Mouse (Mus musculus): ENCODE measurements at regions not wholly inside any gene's neighbourhood (a gene's known extent, or its start where the extent isn't known, plus 50 kb on each side); places are given as distances from the start of the nearest gene placed in this dataset.

DNA sequence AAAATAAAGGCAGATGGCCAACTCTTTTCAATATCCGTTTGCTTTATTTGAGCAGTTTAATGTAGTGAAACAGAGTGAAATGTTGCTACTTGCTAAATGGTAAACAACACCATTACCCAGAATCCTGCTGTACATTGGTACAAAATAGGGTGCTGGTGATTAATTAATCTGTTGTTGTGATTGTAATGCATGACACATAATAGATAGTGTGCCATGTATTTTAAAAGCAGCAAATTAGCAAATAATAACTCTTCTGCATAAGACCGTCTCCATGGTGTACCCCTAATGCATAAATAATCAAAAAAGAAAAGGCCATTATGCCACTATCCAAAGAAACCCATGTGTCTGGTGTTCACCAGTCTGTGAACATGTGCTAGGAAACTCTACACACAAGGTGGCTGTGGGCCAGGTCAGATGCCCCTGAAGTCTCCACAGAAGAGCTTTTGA, 457.6 kb upstream of the Fam92a start:
- no peak overlapping the region for H3K4me3 ChIP-seq (ENCODE audit: low read depth, low read length)
- H3K27ac ChIP-seq (ENCODE audit: insufficient read depth, low read length) = no peak overlapping the region
- no peaks in the 10 kb centered on the region for H3K9me3 ChIP-seq (replicated peaks; ENCODE audit: control insufficient read depth, insufficient read depth, low read length, poor library complexity, severe bottlenecking)
- no peaks in the 10 kb centered on the region for H3K36me3 ChIP-seq (ENCODE audit: control insufficient read depth, insufficient read depth, low read length, poor library complexity, severe bottlenecking)
- TF ChIP-seq POLR2A (IDR thresholded peaks at IDR 0.05; ENCODE audit: insufficient read depth, low read length) (no peak), EP300 (IDR thresholded peaks at IDR 0.05; ENCODE audit: insufficient read depth, low read depth, low read length) (no peak)
- no peaks in the 10 kb centered on the region for H3K4me1 ChIP-seq (ENCODE audit: control insufficient read depth, insufficient read depth, low read length)
- no peaks in the 10 kb centered on the region for H3K27me3 ChIP-seq (ENCODE audit: control insufficient read depth, insufficient read depth, low read length, poor library complexity, severe bottlenecking)
- H3K9ac ChIP-seq (ENCODE audit: low read depth, poor library complexity, severe bottlenecking) = no peak overlapping the region

DNA sequence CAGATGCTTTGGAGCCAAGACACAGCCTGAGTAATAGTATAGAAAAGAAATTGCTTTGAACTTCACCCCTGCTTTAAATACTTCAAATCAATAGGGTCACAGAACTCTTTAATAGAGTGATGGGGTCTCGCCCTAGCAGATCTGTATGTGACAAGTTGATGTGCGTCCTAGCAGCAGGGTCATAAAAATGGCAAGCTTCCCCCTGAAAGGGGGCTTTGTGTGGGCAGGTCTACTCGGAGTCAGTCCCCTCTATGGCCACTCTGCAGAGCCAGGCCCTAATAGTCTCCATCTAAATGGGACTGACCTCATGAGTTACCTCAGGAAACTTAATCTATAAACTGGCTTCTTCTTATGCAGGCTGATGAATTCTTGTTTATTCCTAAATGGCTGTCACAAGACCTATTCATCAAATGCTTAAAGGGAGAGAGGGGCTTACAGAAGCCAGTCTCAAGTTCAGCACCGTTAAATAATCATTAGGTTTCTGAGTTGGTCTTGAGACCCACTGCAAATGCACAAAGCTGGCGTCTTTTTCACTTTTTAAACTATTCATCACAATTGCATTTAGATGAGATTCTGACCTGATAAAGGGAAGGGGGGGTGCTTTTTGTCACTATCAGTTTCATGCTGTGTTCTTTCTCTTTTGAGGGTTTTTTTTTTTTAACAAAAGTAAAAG, 457.0 kb upstream of the Fam92a start:
- H3K9ac ChIP-seq (ENCODE audit: low read depth, poor library complexity, severe bottlenecking) = no peak overlapping the region
- TF ChIP-seq CTCF (IDR thresholded peaks at IDR 0.05; ENCODE audit: low read depth, low read length) (no peak), EP300 (IDR thresholded peaks at IDR 0.05; ENCODE audit: insufficient read depth, low read depth, low read length) (no peak), POLR2A (IDR thresholded peaks at IDR 0.05; ENCODE audit: insufficient read depth, low read length) (no peak)
- no peaks in the 10 kb centered on the region for H3K36me3 ChIP-seq (ENCODE audit: control insufficient read depth, insufficient read depth, low read length, poor library complexity, severe bottlenecking)
- no peaks in the 10 kb centered on the region for H3K4me1 ChIP-seq (ENCODE audit: control insufficient read depth, insufficient read depth, low read length)
- no peaks in the 10 kb centered on the region for H3K27me3 ChIP-seq (ENCODE audit: control insufficient read depth, insufficient read depth, low read length, poor library complexity, severe bottlenecking)
- H3K4me3 ChIP-seq (ENCODE audit: low read depth, low read length) = no peak overlapping the region
- H3K27ac ChIP-seq (ENCODE audit: insufficient read depth, low read length) = no peak overlapping the region
- no peaks in the 10 kb centered on the region for H3K9me3 ChIP-seq (replicated peaks; ENCODE audit: control insufficient read depth, insufficient read depth, low read length, poor library complexity, severe bottlenecking)

DNA sequence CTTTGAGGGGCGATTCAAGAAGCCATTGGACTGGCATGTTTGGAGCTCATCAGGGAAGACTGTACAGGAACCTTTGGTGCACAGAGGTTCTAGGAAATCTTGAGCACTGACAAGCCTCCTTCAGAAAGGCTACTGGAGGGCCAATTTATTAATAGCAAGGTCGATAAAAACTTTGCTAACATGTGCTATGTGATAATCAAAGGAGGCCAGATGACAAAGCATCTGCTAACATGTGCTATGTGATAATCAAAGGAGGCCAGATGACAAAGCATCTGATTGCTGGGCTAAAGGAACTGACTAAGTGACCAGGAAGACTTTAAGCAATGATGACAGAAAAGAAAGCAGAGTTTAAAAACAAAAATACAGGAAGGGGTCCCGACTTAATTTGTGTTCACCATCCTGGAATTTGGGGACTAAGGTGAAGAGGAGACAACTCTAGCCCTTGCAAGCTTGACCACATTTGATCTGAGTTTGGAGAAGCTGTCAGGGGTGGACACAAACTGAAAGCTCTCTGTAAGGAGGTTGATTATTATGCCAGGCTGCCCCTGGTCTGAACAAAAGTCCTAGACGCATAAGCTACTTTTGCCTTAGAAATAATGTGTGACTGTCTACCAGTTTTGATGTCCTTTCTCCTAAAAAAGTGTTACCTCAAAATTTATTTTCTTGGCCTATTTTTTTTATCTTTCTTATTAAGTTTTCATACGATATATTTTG, 455.5 kb upstream of the Fam92a start:
- no peak overlapping the region for H3K9ac ChIP-seq (ENCODE audit: low read depth, poor library complexity, severe bottlenecking)
- no peaks in the 10 kb centered on the region for H3K36me3 ChIP-seq (ENCODE audit: control insufficient read depth, insufficient read depth, low read length, poor library complexity, severe bottlenecking)
- H3K9me3 ChIP-seq (replicated peaks; ENCODE audit: control insufficient read depth, insufficient read depth, low read length, poor library complexity, severe bottlenecking) = no peaks in the 10 kb centered on the region
- no peak overlapping the region for H3K27ac ChIP-seq (ENCODE audit: insufficient read depth, low read length)
- H3K4me3 ChIP-seq (ENCODE audit: low read depth, low read length) = no peak overlapping the region
- no peaks in the 10 kb centered on the region for H3K27me3 ChIP-seq (ENCODE audit: control insufficient read depth, insufficient read depth, low read length, poor library complexity, severe bottlenecking)
- TF ChIP-seq CTCF (IDR thresholded peaks at IDR 0.05; ENCODE audit: low read depth, low read length) (no peak), EP300 (IDR thresholded peaks at IDR 0.05; ENCODE audit: insufficient read depth, low read depth, low read length) (no peak), POLR2A (IDR thresholded peaks at IDR 0.05; ENCODE audit: insufficient read depth, low read length) (no peak)
- H3K4me1 ChIP-seq (ENCODE audit: control insufficient read depth, insufficient read depth, low read length) = no peaks in the 10 kb centered on the region

DNA sequence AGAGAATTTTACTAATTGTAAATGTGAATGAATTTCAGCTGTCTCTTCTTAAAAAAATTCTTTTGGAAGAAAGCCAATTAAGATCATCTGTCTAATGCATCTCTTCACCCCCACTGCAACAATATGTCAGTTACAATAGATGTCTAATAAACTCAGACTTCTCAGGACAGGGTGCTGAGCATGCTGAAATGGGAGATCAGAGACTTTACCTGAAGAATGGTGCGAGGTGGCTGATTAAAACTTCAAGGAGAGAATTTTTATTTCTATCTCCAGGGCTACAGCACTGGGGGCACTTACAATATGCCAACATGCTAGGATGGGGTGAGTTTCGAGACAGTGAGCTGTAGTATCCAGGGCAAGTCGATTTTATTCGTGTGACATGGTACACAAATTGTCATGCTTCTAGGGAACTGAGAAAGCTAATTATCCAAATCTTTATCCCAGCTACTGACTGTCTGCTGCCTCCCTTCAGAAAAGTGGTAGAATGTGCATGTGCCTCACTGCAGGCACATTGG, 449.0 kb upstream of the Fam92a start:
- no peak for TF ChIP-seq EP300 (IDR thresholded peaks at IDR 0.05; ENCODE audit: insufficient read depth, low read depth, low read length)
- no peak for TF ChIP-seq CTCF (IDR thresholded peaks at IDR 0.05; ENCODE audit: low read depth, low read length)
- TF ChIP-seq POLR2A (IDR thresholded peaks at IDR 0.05; ENCODE audit: insufficient read depth, low read length) = no peak
- Histone ChIP-seq H3K36me3 (ENCODE audit: control insufficient read depth, insufficient read depth, low read length, poor library complexity, severe bottlenecking) (no peaks in the 10 kb centered on the region), H3K4me3 (ENCODE audit: low read depth, low read length) (no peak overlapping the region), H3K9ac (ENCODE audit: low read depth, poor library complexity, severe bottlenecking) (no peak overlapping the region), H3K27me3 (ENCODE audit: control insufficient read depth, insufficient read depth, low read length, poor library complexity, severe bottlenecking) (no peaks in the 10 kb centered on the region), H3K9me3 (replicated peaks; ENCODE audit: control insufficient read depth, insufficient read depth, low read length, poor library complexity, severe bottlenecking) (no peaks in the 10 kb centered on the region), H3K4me1 (ENCODE audit: control insufficient read depth, insufficient read depth, low read length) (no peaks in the 10 kb centered on the region), H3K27ac (ENCODE audit: insufficient read depth, low read length) (no peak overlapping the region)

DNA sequence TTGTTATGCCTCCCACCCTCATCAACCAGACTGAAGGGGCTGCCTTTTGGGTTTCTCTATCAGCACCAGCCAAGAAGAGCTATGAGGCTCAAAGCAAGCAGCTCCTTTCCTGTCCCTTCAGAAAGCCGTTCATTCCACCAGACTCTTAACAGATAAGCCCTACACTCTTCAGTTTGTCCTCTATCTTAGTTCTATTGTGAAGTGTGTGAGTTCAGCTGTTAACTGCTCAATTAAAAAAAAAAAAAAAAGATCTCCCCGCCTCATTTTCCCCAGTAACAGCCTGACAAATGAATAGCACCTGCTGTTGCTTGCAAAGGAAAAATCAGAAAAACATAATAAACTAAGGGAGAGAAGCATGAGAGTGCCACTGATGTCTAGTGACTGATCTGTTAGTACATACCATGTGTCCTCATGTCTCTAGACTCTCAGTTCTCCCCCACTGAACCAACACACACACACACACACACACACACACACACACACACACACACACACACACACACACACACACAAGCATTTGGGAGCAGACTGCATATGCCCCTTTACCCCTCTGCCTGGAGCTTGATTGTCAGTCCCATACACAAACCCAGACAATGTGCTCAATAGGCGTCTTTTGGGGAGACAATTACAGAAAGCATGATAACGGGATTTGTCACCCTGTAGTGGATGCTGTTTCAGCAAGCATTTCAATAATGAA, 448.4 kb upstream of the Fam92a start:
- no peak overlapping the region for H3K4me3 ChIP-seq (ENCODE audit: low read depth, low read length)
- H3K36me3 ChIP-seq (ENCODE audit: control insufficient read depth, insufficient read depth, low read length, poor library complexity, severe bottlenecking) = no peaks in the 10 kb centered on the region
- H3K9ac ChIP-seq (ENCODE audit: low read depth, poor library complexity, severe bottlenecking) = no peak overlapping the region
- H3K27me3 ChIP-seq (ENCODE audit: control insufficient read depth, insufficient read depth, low read length, poor library complexity, severe bottlenecking) = no peaks in the 10 kb centered on the region
- H3K9me3 ChIP-seq (replicated peaks; ENCODE audit: control insufficient read depth, insufficient read depth, low read length, poor library complexity, severe bottlenecking) = no peaks in the 10 kb centered on the region
- TF ChIP-seq POLR2A (IDR thresholded peaks at IDR 0.05; ENCODE audit: insufficient read depth, low read length) (no peak), CTCF (IDR thresholded peaks at IDR 0.05; ENCODE audit: low read depth, low read length) (no peak), EP300 (IDR thresholded peaks at IDR 0.05; ENCODE audit: insufficient read depth, low read depth, low read length) (no peak)
- H3K27ac ChIP-seq (ENCODE audit: insufficient read depth, low read length) = no peak overlapping the region
- no peaks in the 10 kb centered on the region for H3K4me1 ChIP-seq (ENCODE audit: control insufficient read depth, insufficient read depth, low read length)

All from ES-Bruce4 (cell line).